Mouse (Mus musculus) stomach, embryonic 16.5 days (tissue): ENCODE data around the gene Fdxr. TPM values are rescaled to one million over a fixed set of nuclear protein-coding genes. Genes with fewer than 3 reads are reported as not detected.

Experiments
- ATAC-seq: fragments of 200-750 bp; cut with Nextera tagmentation; 2 replicates; pipeline ENCODE4 v1.8.0; 2017; ENCODE audit warnings: moderate number of reproducible peaks, moderate TSS enrichment; ENCODE audit not compliant: insufficient read depth, low FRiP score
- H3K27ac ChIP-seq: fragments of 300-500 bp; sonication (generic); 2 replicates; pipeline ENCODE4 v1.5.1; 2014; ENCODE audit warnings: low read length
- H3K27me3 ChIP-seq: fragments of 300-500 bp; sonication (generic); 2 replicates; pipeline ENCODE4 v1.6.1; 2014; ENCODE audit warnings: low read length, control low read depth, mixed read lengths; ENCODE audit not compliant: control insufficient read depth, insufficient read depth
- H3K36me3 ChIP-seq: fragments of 300-500 bp; sonication (generic); 2 replicates; pipeline ENCODE4 v1.6.1; 2014; ENCODE audit warnings: low read length; ENCODE audit not compliant: control insufficient read depth, insufficient read depth
- H3K4me1 ChIP-seq: fragments of 300-500 bp; sonication (generic); 2 replicates; pipeline ENCODE4 v1.6.1; 2014; ENCODE audit warnings: low read length, control low read depth, mixed read lengths; ENCODE audit not compliant: control insufficient read depth, insufficient read depth
- H3K4me2 ChIP-seq: fragments of 300-500 bp; sonication (generic); 2 replicates; pipeline ENCODE4 v1.6.1; 2014; ENCODE audit warnings: low read depth, low read length, mixed read lengths
- H3K4me3 ChIP-seq: fragments of 300-500 bp; sonication (generic); replicated peaks from 2 replicates; pipeline ENCODE4 v1.5.1; 2014; ENCODE audit warnings: mild to moderate bottlenecking, low read length
- H3K9ac ChIP-seq: fragments of 300-500 bp; sonication (generic); 2 replicates; pipeline ENCODE4 v1.6.1; 2014; ENCODE audit warnings: low read length
- H3K9me3 ChIP-seq: fragments of 300-500 bp; sonication (generic); replicated peaks from 2 replicates; pipeline ENCODE4 v1.6.1; 2016; ENCODE audit warnings: low read length, control low read depth; ENCODE audit not compliant: control insufficient read depth
- WGBS: fragments of 180-500 bp; shearing (Covaris S2); extraction: QIAGEN DNeasy Blood & Tissue Kit; methylation state at CpG from one replicate; pipeline ENCODE4 v1.1.7; 2014; 5-methylcytosine and 5-hydroxymethylcytosine counted together
- polyA plus RNA-seq: library from polyadenylated mRNA; unstranded; fragments of >200 nt; fragmentation: Nextera tagmentation; extraction: Ambion mirVana; gene quantifications from 2 replicates; pipeline ENCODE4 v1.2.1, GENCODE M21; 2015

The Fdxr gene
- polyA plus RNA-seq, 1 experiment from 2014 or later: 15.9 TPM

- Histone ChIP-seq H3K4me2 (peak within 1 kb of the TSS; percentile 52), H3K4me3 (peak within 1 kb of the TSS; percentile 35), H3K4me1 (peaks cover 15% of the 10 kb centered on the region), H3K9ac (no peak within 1 kb of the TSS), H3K27ac (no peak within 1 kb of the TSS), H3K36me3 (no peaks in the 10 kb centered on the region), H3K27me3 (peaks cover 66% of the 10 kb centered on the region), H3K9me3 (no peaks in the 10 kb centered on the region)
- ATAC-seq: no peak
- WGBS: 6% methylated on average over 50 of the region's 50 CpGs
Observed at GRCm38 (mm10) chr11:115267061-115267883, 9.6 kb downstream of the Fdxr start, which contains the start of gene Grin2c. TSS of gene Grin2c (minus strand) at chr11:115267243.

- no peak overlapping the region for H3K9ac ChIP-seq
- H3K36me3 ChIP-seq: no peaks in the 10 kb centered on the region
- peaks cover 75% of the 10 kb centered on the region for H3K27me3 ChIP-seq
- WGBS: 1% methylated on average over 22 of the region's 22 CpGs
- H3K4me2 ChIP-seq: peak overlapping the region; percentile 52
- peaks cover 15% of the 10 kb centered on the region for H3K4me1 ChIP-seq
- ATAC-seq: no peak
- no peak overlapping the region for H3K27ac ChIP-seq
- H3K9me3 ChIP-seq: no peaks in the 10 kb centered on the region
- H3K4me3 ChIP-seq: peak overlapping the region; percentile 35
Observed at GRCm38 (mm10) chr11:115266400-115266778, 10.5 kb downstream of the Fdxr start.

- H3K4me3 ChIP-seq: no peak overlapping the region
- WGBS: 5% methylated on average over 20 of the region's 20 CpGs
- H3K4me2 ChIP-seq: no peak overlapping the region
- peaks cover 78% of the 10 kb centered on the region for H3K27me3 ChIP-seq
- H3K9ac ChIP-seq: no peak overlapping the region
- no peaks in the 10 kb centered on the region for H3K36me3 ChIP-seq
- ATAC-seq: no peak
- peaks cover 15% of the 10 kb centered on the region for H3K4me1 ChIP-seq
- H3K27ac ChIP-seq: no peak overlapping the region
- H3K9me3 ChIP-seq: no peaks in the 10 kb centered on the region
Observed at GRCm38 (mm10) chr11:115265771-115266399, 11.0 kb downstream of the Fdxr start.

GRCm38 (mm10) chr11:115264862-115265668 is 11.8 kb downstream of the Fdxr start:
- peaks cover 13% of the 10 kb centered on the region for H3K4me1 ChIP-seq
- H3K27me3 ChIP-seq: peaks cover 81% of the 10 kb centered on the region
- H3K4me2 ChIP-seq: peak overlapping the region; percentile 42
- H3K36me3 ChIP-seq: no peaks in the 10 kb centered on the region
- ATAC-seq: no peak
- H3K9ac ChIP-seq: no peak overlapping the region
- whole genome bisulfite sequencing: 9% methylated on average over 39 of the region's 39 CpGs
- H3K9me3 ChIP-seq: no peaks in the 10 kb centered on the region
- H3K27ac ChIP-seq: no peak overlapping the region
- peak overlapping the region; percentile 15 for H3K4me3 ChIP-seq

- Histone ChIP-seq H3K36me3 (no peaks in the 10 kb centered on the region), H3K27me3 (peaks cover 81% of the 10 kb centered on the region), H3K9me3 (no peaks in the 10 kb centered on the region), H3K4me2 (no peak overlapping the region), H3K4me1 (peaks cover 13% of the 10 kb centered on the region), H3K9ac (no peak overlapping the region), H3K27ac (no peak overlapping the region), H3K4me3 (no peak overlapping the region)
- no peak for ATAC-seq
- 59% methylated on average over 7 of the region's 7 CpGs for WGBS
Observed at GRCm38 (mm10) chr11:115264136-115264861, 12.6 kb downstream of the Fdxr start.

- no peak overlapping the region for H3K27ac ChIP-seq
- ATAC-seq: no peak
- no peaks in the 10 kb centered on the region for H3K9me3 ChIP-seq
- H3K4me2 ChIP-seq: no peak overlapping the region
- no peaks in the 10 kb centered on the region for H3K36me3 ChIP-seq
- H3K4me1 ChIP-seq: peaks cover 15% of the 10 kb centered on the region
- 82% methylated on average over 11 of the region's 11 CpGs for WGBS
- no peak overlapping the region for H3K4me3 ChIP-seq
- H3K9ac ChIP-seq: no peak overlapping the region
- peaks cover 81% of the 10 kb centered on the region for H3K27me3 ChIP-seq
Observed at GRCm38 (mm10) chr11:115262954-115263353, 13.9 kb downstream of the Fdxr start.

GRCm38 (mm10) chr11:115259134-115259533 is 17.7 kb downstream of the Fdxr start:
- H3K27me3 ChIP-seq: peaks cover 64% of the 10 kb centered on the region
- no peak overlapping the region for H3K4me2 ChIP-seq
- no peaks in the 10 kb centered on the region for H3K36me3 ChIP-seq
- H3K9ac ChIP-seq: no peak overlapping the region
- no peaks in the 10 kb centered on the region for H3K9me3 ChIP-seq
- WGBS: 33% methylated on average over 4 of the region's 4 CpGs
- no peak overlapping the region for H3K4me3 ChIP-seq
- H3K4me1 ChIP-seq: 0 out of 2 replicates have a peak, but pooled peaks cover 3% of the 10 kb centered on the region
- no peak for ATAC-seq
- no peak overlapping the region for H3K27ac ChIP-seq

- Histone ChIP-seq H3K9me3 (no peaks in the 10 kb centered on the region), H3K36me3 (no peaks in the 10 kb centered on the region), H3K9ac (no peak overlapping the region), H3K27me3 (peaks cover 59% of the 10 kb centered on the region), H3K4me2 (0 out of 2 replicates have a peak overlapping the region, but pooled peaks have one; percentile 4), H3K27ac (no peak overlapping the region), H3K4me3 (peak overlapping the region; percentile 12; the same call in 1 of the 2 replicates), H3K4me1 (0 out of 2 replicates have a peak, but pooled peaks cover 3% of the 10 kb centered on the region)
- ATAC-seq: peak; percentile 34; the same call in 1 of the 2 replicates
- whole genome bisulfite sequencing: 15% methylated on average over 59 of the region's 59 CpGs
Observed at GRCm38 (mm10) chr11:115257775-115258510, 18.9 kb downstream of the Fdxr start.
